Mouse (Mus musculus): Measurements from ENCODE around the gene Cpne2. TPM values are rescaled to one million over a fixed set of nuclear protein-coding genes. Genes with fewer than 3 reads are reported as not detected.

The Cpne2 gene
- total and polyA plus RNA-seq, 2 experiments from 2014 or later, result 58.3 to 68.8 TPM

DNA sequence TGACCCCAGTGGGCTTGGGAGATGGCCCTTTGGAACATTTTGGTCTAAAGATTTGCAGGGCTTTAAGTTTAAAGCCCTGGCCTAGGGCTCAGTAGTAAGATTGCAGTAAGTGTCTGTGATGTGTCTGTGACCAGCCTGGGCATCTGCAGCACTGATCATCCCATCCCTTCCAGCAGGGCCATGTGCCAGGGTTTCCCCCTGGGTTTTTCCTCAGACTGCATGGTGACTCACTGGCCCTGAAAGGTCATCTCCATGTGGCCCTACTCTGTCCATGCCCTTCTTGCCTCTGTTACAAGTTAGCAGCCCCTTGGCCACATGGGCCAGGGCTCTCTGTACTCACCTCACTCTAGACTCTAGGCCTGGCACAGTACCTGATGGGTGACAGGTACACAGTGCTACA is 31.6 kb downstream of the Cpne2 start:
- Histone ChIP-seq H3K27me3 (ENCODE audit: insufficient read depth, low read length) (no peaks in the 10 kb centered on the region), H3K4me1 (ENCODE audit: insufficient read depth) (peaks cover 17% of the 10 kb centered on the region), H3K9me3 (ENCODE audit: low read length) (no peaks in the 10 kb centered on the region), H3K27ac (ENCODE audit: low read depth, low read length) (no peak overlapping the region), H3K4me2 (ENCODE audit: low read depth) (no peak overlapping the region), H3K4me3 (ENCODE audit: low read depth, low read length) (no peak overlapping the region), H3K9ac (no peak overlapping the region), H3K36me3 (ENCODE audit: insufficient read depth) (no peaks in the 10 kb centered on the region)
- TF ChIP-seq CTCF (IDR thresholded peaks at IDR 0.05; ENCODE audit: low read depth), result no peak
- no peak for ATAC-seq
- no peak for DNase-seq

DNA sequence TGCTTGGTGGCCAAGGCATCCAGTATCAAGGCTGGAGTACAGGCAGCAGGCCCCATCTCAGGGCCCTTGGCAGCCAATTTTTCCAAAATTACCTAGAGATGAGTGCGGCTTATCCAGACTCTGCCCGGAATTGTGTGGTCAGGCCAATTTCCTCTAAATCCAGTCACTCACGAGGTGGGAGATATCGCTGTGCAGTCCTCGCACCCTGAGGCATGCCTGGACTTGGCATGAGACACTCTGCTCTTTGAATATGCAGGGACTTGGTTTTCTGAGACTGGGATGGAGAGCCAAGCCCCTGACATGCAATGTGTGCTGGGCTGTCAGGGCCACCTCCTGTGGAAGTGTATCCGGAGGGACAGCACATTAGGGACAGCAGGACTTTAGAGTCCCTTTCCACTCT is 33.2 kb downstream of the Cpne2 start:
- H3K27ac ChIP-seq (ENCODE audit: low read depth, low read length), result peak overlapping the region; percentile 66
- peaks cover 17% of the 10 kb centered on the region for H3K4me1 ChIP-seq (ENCODE audit: insufficient read depth)
- TF ChIP-seq CTCF (IDR thresholded peaks at IDR 0.05; ENCODE audit: low read depth), result no peak
- no peak overlapping the region for H3K9ac ChIP-seq
- no peak overlapping the region for H3K4me2 ChIP-seq (ENCODE audit: low read depth)
- no peak overlapping the region for H3K4me3 ChIP-seq (ENCODE audit: low read depth, low read length)
- ATAC-seq (no peak), DNase-seq (no peak)
- H3K9me3 ChIP-seq (ENCODE audit: low read length), result no peaks in the 10 kb centered on the region
- no peaks in the 10 kb centered on the region; the same call in 1 of the 2 replicates for H3K36me3 ChIP-seq (ENCODE audit: insufficient read depth)
- WGBS, result 44% methylated on average over 6 of the region's 6 CpGs
- no peaks in the 10 kb centered on the region for H3K27me3 ChIP-seq (ENCODE audit: insufficient read depth, low read length)

DNA sequence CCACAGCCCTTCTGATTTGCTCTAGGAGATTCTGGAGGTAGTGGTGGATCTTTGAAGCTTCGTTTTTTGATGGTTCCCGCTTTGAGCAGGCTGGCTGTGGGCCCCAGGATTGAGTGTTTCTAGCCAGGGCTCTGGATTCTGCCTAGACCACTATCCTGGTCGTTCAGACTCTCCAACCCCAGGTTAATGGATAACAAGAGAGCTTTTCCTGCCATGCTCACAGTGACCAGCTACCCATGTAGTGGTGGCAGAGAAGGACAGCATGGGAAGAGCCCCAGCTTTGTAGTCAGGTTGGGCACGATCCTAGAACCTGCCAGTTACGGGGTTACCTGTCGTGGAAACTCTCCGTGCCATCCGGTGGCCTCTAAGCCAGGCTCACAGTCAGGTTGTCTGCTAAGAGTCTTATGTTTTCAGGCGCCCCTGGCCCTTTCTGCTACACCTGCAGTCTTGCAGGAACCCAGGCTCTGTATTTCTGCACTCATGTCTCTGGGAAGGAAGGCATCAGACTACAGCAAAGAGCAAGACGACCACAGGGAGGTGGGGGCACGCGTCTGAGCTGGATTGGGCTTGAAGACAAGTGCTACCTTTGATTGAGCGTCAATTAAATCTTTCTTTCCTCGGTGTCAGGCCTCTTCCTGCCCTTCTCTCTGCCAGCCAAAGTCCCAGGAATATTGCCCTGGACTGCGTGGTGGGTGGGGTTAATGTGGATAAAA is 33.8 kb downstream of the Cpne2 start:
- H3K9me3 ChIP-seq (ENCODE audit: low read length), result no peaks in the 10 kb centered on the region
- no peaks in the 10 kb centered on the region for H3K27me3 ChIP-seq (ENCODE audit: insufficient read depth, low read length)
- ATAC-seq (peak; percentile 56), DNase-seq (no peak)
- peak overlapping the region; percentile 21; the same call in 1 of the 2 replicates for H3K4me2 ChIP-seq (ENCODE audit: low read depth)
- H3K4me3 ChIP-seq (ENCODE audit: low read depth, low read length), result no peak overlapping the region
- peak overlapping the region; percentile 19; the same call in 1 of the 2 replicates for H3K9ac ChIP-seq
- WGBS, result 35% methylated on average over 15 of the region's 15 CpGs
- H3K27ac ChIP-seq (ENCODE audit: low read depth, low read length), result peak overlapping the region; percentile 66
- H3K4me1 ChIP-seq (ENCODE audit: insufficient read depth), result peaks cover 17% of the 10 kb centered on the region
- no peaks in the 10 kb centered on the region; the same call in 1 of the 2 replicates for H3K36me3 ChIP-seq (ENCODE audit: insufficient read depth)
- no peak for TF ChIP-seq CTCF (IDR thresholded peaks at IDR 0.05; ENCODE audit: low read depth)

DNA sequence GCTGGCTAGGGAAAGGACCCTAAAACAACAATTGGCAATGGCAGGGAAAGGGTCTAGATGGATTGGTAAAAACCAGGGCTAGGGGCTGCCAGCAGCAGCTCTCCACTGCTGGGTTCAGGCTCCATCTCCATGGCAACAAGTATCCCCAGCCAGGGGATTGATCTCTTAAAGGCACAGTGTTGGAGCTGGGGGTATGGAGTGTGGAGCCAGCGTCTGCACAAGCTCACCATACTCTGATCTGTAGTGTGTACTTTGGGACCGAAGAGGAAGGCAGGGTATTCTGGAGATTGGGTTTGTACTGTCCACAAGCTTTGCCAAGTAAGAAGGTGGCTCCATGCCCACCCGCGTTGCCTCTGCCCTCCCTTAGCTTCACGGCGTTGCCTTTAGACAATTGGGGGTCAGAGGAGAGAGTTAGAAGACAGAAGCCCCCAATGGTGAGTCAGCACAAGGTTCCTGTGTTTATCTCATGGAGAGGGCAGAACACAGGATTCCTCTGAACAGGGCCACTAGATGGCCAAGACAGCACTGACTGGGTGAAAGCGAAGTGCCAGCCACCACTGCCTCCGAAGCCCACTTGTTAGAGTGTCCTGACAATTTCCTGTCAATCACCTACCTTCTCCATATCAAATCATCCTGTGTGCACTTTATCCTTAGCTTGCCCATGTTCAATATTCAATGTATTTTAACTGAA is 34.5 kb downstream of the Cpne2 start:
- 0 out of 2 replicates have a peak, but pooled peaks have one; percentile 21 for TF ChIP-seq CTCF (IDR thresholded peaks at IDR 0.05; ENCODE audit: low read depth)
- Histone ChIP-seq H3K9me3 (ENCODE audit: low read length) (no peaks in the 10 kb centered on the region), H3K4me1 (ENCODE audit: insufficient read depth) (peaks cover 17% of the 10 kb centered on the region), H3K27me3 (ENCODE audit: insufficient read depth, low read length) (no peaks in the 10 kb centered on the region), H3K27ac (ENCODE audit: low read depth, low read length) (peak overlapping the region; percentile 66), H3K9ac (peak overlapping the region; percentile 19; the same call in 1 of the 2 replicates), H3K4me3 (ENCODE audit: low read depth, low read length) (no peak overlapping the region), H3K4me2 (ENCODE audit: low read depth) (peak overlapping the region; percentile 21; the same call in 1 of the 2 replicates), H3K36me3 (ENCODE audit: insufficient read depth) (no peaks in the 10 kb centered on the region; the same call in 1 of the 2 replicates)
- DNase-seq, result peak; percentile 73
- 34% methylated on average over 8 of the region's 8 CpGs for WGBS
- peak; percentile 96 for ATAC-seq

DNA sequence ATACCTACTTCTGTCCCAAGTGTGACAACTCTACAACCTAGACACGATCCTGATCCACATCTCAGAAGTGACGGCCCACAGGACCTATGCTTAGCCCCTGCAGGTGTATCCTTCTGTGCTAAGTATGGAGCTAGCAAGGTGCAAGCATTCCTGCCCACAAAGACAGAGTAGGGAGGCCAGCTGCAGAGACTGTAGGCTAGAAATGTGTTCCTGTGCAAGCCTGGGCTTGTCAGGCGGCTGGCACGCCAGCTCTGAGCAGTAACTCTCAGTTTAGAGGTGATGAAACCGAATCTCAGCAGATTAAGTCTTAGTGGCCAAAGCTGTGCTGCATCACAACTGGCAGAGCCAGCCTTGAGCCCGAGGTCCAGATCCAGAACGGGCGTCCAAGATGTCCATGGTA is 35.3 kb downstream of the Cpne2 start:
- no peaks in the 10 kb centered on the region for H3K9me3 ChIP-seq (ENCODE audit: low read length)
- WGBS, result 89% methylated on average over 8 of the region's 8 CpGs
- TF ChIP-seq CTCF (IDR thresholded peaks at IDR 0.05; ENCODE audit: low read depth), result no peak
- DNase-seq, result no peak
- H3K27ac ChIP-seq (ENCODE audit: low read depth, low read length), result no peak overlapping the region
- ATAC-seq, result no peak
- H3K27me3 ChIP-seq (ENCODE audit: insufficient read depth, low read length), result no peaks in the 10 kb centered on the region
- no peak overlapping the region for H3K4me2 ChIP-seq (ENCODE audit: low read depth)
- H3K4me1 ChIP-seq (ENCODE audit: insufficient read depth), result peaks cover 17% of the 10 kb centered on the region
- no peaks in the 10 kb centered on the region; the same call in 1 of the 2 replicates for H3K36me3 ChIP-seq (ENCODE audit: insufficient read depth)
- no peak overlapping the region for H3K9ac ChIP-seq
- no peak overlapping the region for H3K4me3 ChIP-seq (ENCODE audit: low read depth, low read length)

DNA sequence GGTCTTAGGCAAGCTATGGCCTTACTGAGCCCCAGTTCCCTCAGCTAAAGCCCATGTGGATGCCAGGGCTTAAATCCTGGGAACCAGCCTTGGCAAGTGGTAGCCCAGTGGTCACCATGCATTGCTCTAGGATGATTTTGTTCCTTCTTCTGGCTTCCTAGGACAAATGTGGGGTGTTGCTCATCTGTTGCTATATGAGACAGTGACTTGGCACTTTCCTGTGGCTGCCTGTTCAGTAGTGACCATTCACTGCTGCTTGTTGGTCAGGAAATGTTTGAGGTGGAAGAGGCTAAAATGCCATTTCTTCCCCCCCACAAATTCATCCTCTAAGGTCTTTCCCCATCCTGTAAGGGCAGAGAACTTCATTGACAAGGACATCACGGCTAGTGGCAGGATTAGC is 36.6 kb downstream of the Cpne2 start:
- peaks cover 6% of the 10 kb centered on the region for H3K36me3 ChIP-seq (ENCODE audit: insufficient read depth)
- no peak overlapping the region; the same call in 1 of the 2 replicates for H3K9ac ChIP-seq
- WGBS, result 61% methylated on average over 1 of the region's 1 CpGs
- ATAC-seq, result no peak
- H3K9me3 ChIP-seq (ENCODE audit: low read length), result no peaks in the 10 kb centered on the region
- no peak overlapping the region for H3K4me2 ChIP-seq (ENCODE audit: low read depth)
- TF ChIP-seq CTCF (IDR thresholded peaks at IDR 0.05; ENCODE audit: low read depth), result no peak
- DNase-seq, result no peak
- no peak overlapping the region for H3K4me3 ChIP-seq (ENCODE audit: low read depth, low read length)
- H3K4me1 ChIP-seq (ENCODE audit: insufficient read depth), result peaks cover 17% of the 10 kb centered on the region
- H3K27ac ChIP-seq (ENCODE audit: low read depth, low read length), result no peak overlapping the region
- H3K27me3 ChIP-seq (ENCODE audit: insufficient read depth, low read length), result no peaks in the 10 kb centered on the region

DNA sequence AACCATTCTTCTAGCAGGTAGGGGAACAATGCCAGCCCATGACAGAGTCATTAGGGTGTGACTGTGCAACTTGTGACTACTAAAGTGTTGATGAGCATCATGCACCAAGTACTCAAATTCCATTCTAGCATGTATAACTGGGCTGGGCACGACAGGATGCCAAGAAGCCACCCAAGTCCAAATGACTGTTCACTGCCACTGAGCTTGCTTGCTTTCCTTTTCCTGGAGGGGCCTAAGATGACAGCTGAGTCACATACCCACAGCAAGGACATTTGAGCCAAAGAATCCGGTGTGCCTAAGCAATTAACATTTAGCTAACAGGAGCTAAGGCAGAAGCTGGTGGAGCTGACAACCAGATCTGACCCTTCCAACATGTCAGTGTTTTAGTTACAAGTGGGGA is 39.1 kb downstream of the Cpne2 start:
- H3K4me3 ChIP-seq (ENCODE audit: low read depth, low read length), result no peak overlapping the region
- DNase-seq (no peak), ATAC-seq (no peak)
- no peak overlapping the region for H3K4me2 ChIP-seq (ENCODE audit: low read depth)
- H3K4me1 ChIP-seq (ENCODE audit: insufficient read depth), result peaks cover 11% of the 10 kb centered on the region
- no peak overlapping the region for H3K9ac ChIP-seq
- H3K36me3 ChIP-seq (ENCODE audit: insufficient read depth), result peaks cover 28% of the 10 kb centered on the region
- H3K27me3 ChIP-seq (ENCODE audit: insufficient read depth, low read length), result no peaks in the 10 kb centered on the region
- no peaks in the 10 kb centered on the region for H3K9me3 ChIP-seq (ENCODE audit: low read length)
- TF ChIP-seq CTCF (IDR thresholded peaks at IDR 0.05; ENCODE audit: low read depth), result no peak
- 63% methylated on average over 2 of the region's 2 CpGs for WGBS
- H3K27ac ChIP-seq (ENCODE audit: low read depth, low read length), result no peak overlapping the region
